Mouse (Mus musculus) liver, adult 2 months (tissue): ENCODE measurements at regions not wholly inside any gene's neighbourhood (a gene's known extent, or its start where the extent isn't known, plus 50 kb on each side); places are given as distances from the start of the nearest gene placed in this dataset.

Source experiments
- CTCF ChIP-seq: fragments of 200-500 bp; IDR thresholded peaks from 2 replicates; pipeline ENCODE4 v1.5.1; 2011; ENCODE audit warnings: low read depth, low read length, control low read depth
- POLR2A ChIP-seq: fragments of 200-500 bp; IDR thresholded peaks from 2 replicates; pipeline ENCODE4 v1.6.1; 2011; ENCODE audit warnings: low read length, control low read depth; ENCODE audit not compliant: insufficient read depth; ENCODE audit errors: extremely low read depth

- TF ChIP-seq CTCF (no peak), POLR2A (no peak)
Measured at GRCm38 (mm10) chr9:33892001-33892400, 593.7 kb upstream of the Kirrel3 start.
